Mouse (Mus musculus) small intestine, adult 10 weeks (tissue): Measurements from ENCODE around the gene Olfr691. TPM values are rescaled to one million over a fixed set of nuclear protein-coding genes. Genes with fewer than 3 reads are reported as not detected.

ENCODE experiments used
- polyA plus RNA-seq: library from polyadenylated mRNA; stranded (reverse); fragments of 350-450 nt; fragmentation: Illumina TruSeq; extraction: RNeasy Lipid Tissue Mini Kit (QIAGEN cat#74804); gene quantifications from one replicate; pipeline ENCODE4 v1.2.3, GENCODE M21; 2014; ENCODE audit warnings: low replicate concordance

The Olfr691 gene
- not detected for polyA plus RNA-seq

GRCm38 (mm10) chr7:105342170-105342569 is at the start of gene Olfr691:
TSS of gene Olfr691 (minus strand) at chr7:105342270.

DNA sequence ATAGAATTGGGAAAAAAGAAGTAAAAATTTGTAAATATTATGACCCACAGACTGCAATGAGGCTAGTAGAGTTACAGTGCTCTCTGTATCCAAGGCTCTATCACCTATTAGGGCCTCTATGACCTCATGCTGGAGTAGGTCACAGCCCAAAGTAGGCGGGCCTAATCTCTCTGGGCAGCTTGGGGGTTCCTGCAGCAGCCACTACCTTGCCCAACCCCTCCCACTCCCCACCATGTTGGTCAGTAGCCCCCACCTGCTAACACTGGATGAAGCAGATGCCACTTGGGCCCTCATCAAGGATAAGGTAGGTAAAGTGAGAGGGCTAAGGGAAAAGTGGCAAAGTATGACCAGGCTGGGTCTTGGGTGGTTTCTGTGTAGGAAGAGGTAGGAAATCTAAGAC is 32.8 kb upstream of the Olfr691 start, which contains the start of gene Gm5901:
Gene Gm5901 (plus strand): TSS at position 173 of the 400 bp plus-strand sequence.

GRCm38 (mm10) chr7:105367930-105368329 is 25.9 kb upstream of the Olfr691 start, which contains the start of gene Olfr692:
TSS of gene Olfr692 (plus strand) at chr7:105368230.

DNA sequence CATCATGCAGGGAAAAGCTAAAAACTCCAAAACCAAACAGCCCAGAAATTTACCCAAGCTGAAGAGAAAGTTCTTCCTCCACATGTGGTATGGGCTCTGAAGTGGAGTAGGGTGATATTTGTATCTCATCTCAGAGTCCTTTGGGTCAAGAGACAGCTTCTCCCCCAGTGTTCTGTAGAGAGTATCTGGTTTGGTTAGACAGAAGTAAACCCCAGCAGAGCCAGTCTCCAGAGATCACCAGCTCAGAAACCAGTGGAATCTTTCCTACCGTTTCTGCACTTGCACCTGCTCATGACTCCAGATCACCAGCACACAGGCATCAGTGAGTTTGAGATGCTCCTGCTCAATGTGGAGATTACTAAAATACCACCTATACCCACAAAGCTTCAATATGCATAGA is 8.1 kb downstream of the Olfr691 start, which contains the start of gene Olfr690:
Gene Olfr690 (minus strand): TSS at position 101 of the 400 bp plus-strand sequence.

DNA sequence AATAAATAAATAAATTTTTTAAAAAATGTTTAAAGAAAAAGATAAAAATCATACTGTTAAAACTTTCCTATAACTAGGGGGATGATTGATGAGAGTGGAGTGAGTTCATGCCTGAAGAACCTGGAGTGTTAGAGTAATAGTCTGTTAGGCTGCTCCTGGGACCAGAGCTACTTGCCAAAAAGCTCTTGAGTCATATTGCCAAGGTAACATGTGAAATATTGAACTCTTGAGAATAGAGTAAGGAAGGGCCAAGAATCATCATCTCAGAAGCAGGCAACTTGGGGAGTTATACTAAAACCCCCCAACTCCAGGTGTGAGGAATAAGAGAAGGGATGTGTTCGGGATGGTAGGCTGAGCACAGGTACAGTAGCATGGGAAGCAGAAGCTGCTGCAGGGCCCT is 31.2 kb downstream of the Olfr691 start, which contains the start of gene Olfr689:
Gene Olfr689 (plus strand): TSS at position 301 of the 400 bp plus-strand sequence.

GRCm38 (mm10) chr7:105287795-105288194 is 54.3 kb downstream of the Olfr691 start, which contains the start of gene Olfr688:
TSS of gene Olfr688 (plus strand) at chr7:105288095.

Other genes starting within 250 kb of the Olfr691 start
- gene Olfr680-ps1, start 249.5 kb downstream of the Olfr691 start, polyA plus RNA-seq, result not detected
- gene Olfr681, start 225.4 kb downstream of the Olfr691 start, polyA plus RNA-seq, result not detected
- gene Olfr683, start 195.3 kb downstream of the Olfr691 start, polyA plus RNA-seq, result not detected
- not detected for gene Olfr684, start 178.6 kb downstream of the Olfr691 start, polyA plus RNA-seq
- gene Olfr685, start 156.3 kb downstream of the Olfr691 start, polyA plus RNA-seq, result not detected
- gene Olfr686, start 134.8 kb downstream of the Olfr691 start, polyA plus RNA-seq, result not detected
- not detected for gene Olfr688, start 54.2 kb downstream of the Olfr691 start, polyA plus RNA-seq
- gene Olfr689, start 31.1 kb downstream of the Olfr691 start, polyA plus RNA-seq, result not detected
- gene Olfr690, start 8.2 kb downstream of the Olfr691 start, polyA plus RNA-seq, result not detected
- not detected for gene Olfr692, start 26.0 kb upstream of the Olfr691 start, polyA plus RNA-seq
- not detected for gene Gm5901, start 32.8 kb upstream of the Olfr691 start, polyA plus RNA-seq
- gene Fam160a2, start 57.8 kb upstream of the Olfr691 start, polyA plus RNA-seq, result 44.8 TPM
- gene Cnga4, start 62.3 kb upstream of the Olfr691 start, polyA plus RNA-seq, result not detected
- gene Cckbr, start 83.5 kb upstream of the Olfr691 start, polyA plus RNA-seq, result not detected
- 1.9 TPM for gene Cavin3, start 140.0 kb upstream of the Olfr691 start, polyA plus RNA-seq
- 0.33 TPM for gene Smpd1, start 212.1 kb upstream of the Olfr691 start, polyA plus RNA-seq
- not detected for gene Apbb1, start 239.4 kb upstream of the Olfr691 start, polyA plus RNA-seq